Mouse (Mus musculus) megakaryocyte progenitor cell, adult 5-6 weeks (primary cell): ENCODE measurements around the gene Ftl1-ps1. TPM values are rescaled to one million over a fixed set of nuclear protein-coding genes. Genes with fewer than 3 reads are reported as not detected.
A peak's percentile ranks its signal among the peaks of the same experiment; 100 is the strongest.

Source experiments
- ATAC-seq: replicated peaks from 2 replicates; pipeline ENCODE4 v1.8.0; 2016; ENCODE audit warnings: mild to moderate bottlenecking, moderate TSS enrichment, inconsistent platforms; ENCODE audit not compliant: poor library complexity
- total RNA-seq, 2 experiments: library from RNA; stranded (forward) in 1 of 2; stranded (reverse) in 1 of 2; fragments of 157-497, 149-512 nt in 1 of 2; fragments of 200-1000 nt in 1 of 2; gene quantifications; 2 replicates each; pipeline versions ENCODE4 v1.2.3 to v1.2.4; 2015 to 2017

Ftl1-ps1 gene
- total RNA-seq (2015), result 79.9 and 83.8 TPM in 2 replicates
- total RNA-seq (2017), result 14.8 and 15.2 TPM in 2 replicates

DNA sequence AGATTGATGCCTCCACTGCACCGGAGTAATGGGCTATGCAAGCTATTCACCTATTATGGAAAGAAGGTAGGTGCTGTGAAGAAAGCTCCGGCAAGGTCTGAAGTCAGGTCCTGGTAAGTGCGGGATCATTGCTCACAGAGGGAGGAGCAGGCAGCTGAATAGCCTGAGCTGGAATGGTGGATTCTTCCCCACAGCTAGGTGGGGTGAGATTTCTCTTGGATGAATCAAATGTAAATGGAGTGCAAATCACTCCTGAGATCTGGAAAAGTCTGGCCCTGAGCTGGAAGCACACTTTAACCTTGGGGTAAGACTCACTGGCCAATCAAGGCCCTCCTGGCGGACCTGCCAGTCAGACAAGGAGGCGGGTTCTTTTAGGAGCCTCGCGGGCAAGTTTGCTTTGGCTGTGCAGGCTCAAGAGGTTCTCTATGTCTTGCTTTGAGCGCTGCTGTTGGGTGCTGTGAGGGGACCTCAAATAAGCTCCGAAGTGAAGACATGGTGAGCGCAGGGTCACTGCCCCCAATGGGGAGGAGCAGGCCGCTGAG, at the start of gene Ftl1-ps1:
Ftl1-ps1 (plus strand) TSS at position 397 of the 542 bp plus-strand sequence.
- ATAC-seq, result no peak

DNA sequence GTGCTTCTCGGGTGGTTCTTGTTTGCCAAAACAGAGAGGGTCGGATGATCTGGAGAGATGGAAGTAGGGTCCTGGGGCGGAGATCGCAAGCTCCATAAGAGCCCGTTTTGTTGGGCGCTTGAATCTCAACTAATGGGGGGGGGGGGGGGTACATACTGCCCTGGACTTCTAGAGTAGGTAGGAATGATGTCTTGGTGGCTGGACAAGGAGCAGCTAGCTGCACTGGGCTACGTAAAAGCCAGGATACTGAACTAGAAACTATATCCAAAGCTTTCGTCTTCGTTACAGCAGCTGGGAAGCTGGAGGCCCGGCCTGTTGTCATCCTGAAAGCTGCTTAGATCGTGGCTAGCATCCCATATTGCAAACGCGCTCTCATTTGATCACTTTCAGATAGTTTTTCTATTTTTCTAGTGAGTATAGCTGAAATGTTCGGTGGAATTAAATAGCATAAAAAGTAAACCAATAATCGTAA, 49.0 kb upstream of the Ftl1-ps1 start:
- ATAC-seq, result 0 out of 2 replicates have a peak, but pooled peaks have one; percentile 7

DNA sequence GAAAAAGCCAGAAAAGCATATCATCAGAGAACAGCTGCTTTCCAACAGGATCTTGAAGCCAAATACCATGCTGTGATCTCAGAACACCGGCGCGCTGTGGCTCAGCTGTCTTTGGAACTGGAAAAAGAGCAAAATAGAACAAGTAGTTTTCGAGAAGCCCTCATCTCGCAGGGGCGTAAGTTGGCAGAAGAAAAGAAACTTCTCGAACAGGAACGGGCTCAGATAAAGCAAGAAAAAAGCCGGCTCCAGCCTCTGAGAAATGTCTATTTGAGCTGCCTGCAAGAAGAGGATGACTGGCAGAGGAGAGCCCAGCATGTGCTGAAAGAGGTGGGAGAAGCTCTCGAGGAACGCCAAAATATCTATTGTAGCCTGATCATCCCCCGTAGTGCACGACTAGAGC, 43.0 kb upstream of the Ftl1-ps1 start:
- no peak for ATAC-seq

DNA sequence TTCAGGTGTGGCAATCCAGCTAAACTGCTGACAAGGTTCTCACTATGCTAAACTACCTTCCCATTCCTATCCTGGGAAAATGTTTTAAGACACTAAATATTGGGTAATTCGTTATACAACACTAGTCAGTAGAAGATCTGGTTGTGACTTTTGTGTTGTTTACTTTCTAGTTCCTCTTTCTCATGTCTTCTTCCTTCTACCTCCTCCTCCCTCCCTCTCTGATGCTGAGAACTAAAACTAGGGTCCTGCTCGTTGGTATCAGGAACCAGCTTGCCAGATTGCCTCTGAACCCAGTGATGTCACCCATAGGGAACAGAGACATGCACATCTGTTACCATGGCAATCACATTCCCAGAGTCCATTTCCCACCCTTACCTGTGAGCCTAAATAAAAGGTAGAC, 37.3 kb upstream of the Ftl1-ps1 start:
- peak; percentile 66 for ATAC-seq

DNA sequence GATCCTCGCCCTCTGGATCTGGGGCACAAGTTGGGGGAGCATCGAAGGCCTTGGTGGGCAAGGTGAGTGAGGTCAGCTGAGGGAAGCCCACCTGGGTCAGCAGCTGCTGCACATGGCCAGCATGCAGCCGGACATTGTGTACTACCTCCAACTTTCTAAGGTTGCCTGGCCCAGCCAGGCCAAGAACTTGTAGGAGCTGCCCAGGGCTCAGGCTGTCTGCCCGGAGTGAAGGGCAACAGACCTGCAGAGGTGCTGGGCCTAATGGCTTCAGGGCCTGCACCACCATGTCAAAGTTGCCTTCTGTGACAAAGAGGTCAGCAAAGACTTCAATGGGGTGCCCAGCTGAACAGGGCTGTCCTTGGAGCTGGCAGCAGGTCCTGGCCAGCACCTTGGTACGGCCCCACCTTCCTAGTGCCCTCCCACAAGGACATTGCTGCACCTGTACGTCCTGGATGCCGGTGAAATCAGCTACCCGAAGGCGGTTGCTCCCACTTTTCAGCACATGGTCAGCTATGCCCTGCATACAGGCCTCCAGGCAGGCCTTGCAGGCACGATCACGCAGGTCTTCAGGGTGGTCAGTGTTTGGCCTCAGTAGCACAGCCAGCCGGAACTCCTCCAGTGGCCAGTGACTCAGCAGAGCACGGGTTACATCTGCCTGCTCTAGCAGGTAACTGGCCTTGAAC, 36.2 kb upstream of the Ftl1-ps1 start:
- peak; percentile 37 for ATAC-seq

DNA sequence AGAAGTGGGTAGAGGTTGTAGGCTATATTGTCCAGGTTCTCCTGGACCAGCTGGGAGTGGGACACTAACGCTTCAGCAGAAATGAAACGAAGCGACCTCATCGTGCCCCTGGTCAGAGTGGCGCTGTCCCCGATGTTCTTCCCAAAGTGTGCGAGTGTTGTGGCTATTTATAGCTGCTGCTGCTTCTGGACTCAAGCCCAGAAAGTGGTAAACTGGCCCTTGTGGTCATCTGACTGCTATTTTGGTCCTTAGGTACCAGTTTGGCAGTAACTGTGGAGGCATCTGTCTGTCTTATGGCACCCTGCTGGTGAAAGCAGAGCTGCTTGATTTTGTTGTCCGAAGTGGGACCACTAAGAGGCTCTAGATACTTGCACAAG, 35.6 kb upstream of the Ftl1-ps1 start, which contains the start of gene Lrrc14b:
Lrrc14b (minus strand) TSS at position 147 of the 377 bp plus-strand sequence.
- ATAC-seq, result peak; percentile 35

DNA sequence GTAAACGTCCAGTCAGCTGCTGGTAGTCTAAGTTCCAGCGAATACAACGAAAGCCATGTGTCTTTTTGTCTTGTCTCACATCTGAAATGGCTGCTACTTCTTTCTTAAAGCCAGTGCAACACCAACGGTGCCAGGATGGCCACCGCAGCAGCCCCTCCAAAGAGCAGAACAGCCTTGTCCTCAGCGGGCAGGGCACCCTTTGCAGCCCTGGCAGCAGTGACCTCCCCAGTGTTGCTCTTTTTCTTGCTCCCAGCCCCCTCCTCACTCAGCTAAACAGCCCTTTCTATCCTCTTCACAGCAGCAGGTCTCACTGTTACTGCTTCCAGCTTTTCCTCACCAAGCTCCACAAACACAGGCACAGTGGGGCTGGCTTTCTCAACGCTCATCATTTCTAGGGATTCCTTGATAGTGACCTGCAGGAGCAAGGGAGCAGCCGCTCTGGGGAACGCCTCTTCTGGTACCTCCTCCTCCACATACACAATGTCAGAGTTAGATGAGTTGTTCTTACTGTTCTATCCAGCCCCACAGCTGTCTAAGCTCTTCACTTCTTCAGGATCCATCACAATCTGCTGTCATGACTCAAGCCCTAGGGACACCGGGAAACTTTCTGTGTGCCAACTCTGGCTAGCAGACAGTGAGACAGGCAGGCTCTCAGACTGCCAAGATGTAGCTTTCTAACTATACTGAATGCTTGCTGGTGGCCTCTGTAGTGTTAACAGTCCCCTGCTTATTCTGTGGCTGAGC, 17.8 kb upstream of the Ftl1-ps1 start:
- no peak for ATAC-seq

DNA sequence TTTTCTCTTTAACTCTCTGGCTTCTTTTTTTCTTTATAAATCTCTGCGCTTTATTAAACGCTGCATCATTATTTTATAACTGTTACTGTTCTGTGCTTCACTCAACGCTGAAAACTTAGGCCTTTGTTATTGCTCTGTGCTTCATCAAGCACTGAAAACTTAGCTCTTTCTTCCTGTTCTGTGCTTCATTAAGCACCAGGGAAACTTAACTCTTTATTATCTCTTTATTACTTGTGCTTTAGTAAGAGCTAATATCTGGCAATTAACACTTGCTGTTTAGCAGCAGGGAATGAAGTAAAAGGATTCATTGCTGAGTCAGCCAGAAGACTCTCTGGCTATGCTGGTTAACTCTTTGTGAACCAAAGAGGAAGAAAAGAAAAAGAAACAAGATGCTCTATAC, 17.2 kb upstream of the Ftl1-ps1 start:
- no peak for ATAC-seq

DNA sequence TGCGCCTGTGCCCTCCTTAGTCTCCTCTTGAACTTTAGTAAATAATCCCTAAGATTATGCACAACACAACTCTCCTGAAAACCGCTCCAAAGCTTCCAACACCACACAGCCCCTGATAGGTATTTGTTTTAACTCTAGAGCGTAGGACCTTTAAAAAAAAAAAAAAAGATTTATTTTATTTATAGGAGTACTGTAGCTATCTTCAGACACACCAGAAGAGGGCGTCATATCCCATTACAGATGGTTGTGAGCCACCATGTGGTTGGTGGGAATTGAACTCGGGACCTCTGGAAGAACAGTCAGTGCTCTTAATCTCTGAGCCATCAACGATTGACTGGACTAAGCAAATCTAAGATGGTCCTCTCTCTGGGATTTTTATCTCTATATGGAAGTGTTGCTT, 9.8 kb upstream of the Ftl1-ps1 start:
- no peak for ATAC-seq

DNA sequence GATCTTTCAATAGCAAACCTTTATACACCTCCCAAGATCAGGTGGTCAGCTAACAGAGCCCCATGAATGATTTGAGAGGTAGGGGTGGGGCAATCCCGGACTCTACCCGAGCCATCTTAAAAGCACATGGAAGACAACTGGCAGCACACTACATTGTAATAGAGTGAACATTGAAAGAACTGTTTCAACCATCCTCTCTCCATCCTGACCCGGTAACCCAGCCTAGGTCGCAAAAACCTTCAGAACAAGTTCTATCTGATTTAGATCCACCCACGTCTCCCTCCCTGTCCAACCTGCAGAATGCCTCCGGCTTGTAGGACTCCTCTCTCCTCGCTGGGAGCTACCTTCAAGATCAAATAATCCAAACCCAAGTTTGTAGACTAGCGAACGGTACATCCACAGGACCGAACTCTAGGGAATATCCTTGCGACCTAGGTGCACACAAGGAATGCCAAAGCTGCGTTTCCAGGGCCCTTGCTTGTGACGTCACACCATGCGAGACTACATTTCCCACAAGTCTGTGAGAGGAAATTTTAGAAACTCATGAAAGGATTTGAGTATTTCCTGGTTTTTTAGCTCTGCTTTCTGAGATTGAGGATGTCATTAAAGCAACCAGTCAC, 9.0 kb upstream of the Ftl1-ps1 start, which contains the start of gene Zfp72:
Zfp72 (minus strand) TSS at position 466 of the 620 bp plus-strand sequence.
- ATAC-seq, result peak; percentile 95

DNA sequence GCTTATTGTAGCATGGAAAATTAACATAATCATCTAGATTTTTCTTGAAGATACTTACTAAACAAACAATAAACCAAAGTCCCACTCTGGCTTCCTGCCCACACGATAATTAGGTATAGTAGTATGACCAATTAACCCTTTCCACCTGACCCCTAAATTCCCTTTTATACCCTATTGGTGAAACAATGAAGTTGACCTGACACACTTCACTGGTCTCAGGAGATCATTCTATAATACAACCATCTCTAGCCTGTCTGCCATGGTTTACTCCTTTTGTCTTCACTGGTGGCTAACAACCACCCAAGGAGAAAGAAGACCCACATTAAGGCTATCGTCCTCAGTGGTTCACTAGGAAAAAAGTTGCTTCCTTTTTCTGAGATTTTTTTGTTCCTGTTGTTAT, 8.3 kb upstream of the Ftl1-ps1 start:
- no peak for ATAC-seq

DNA sequence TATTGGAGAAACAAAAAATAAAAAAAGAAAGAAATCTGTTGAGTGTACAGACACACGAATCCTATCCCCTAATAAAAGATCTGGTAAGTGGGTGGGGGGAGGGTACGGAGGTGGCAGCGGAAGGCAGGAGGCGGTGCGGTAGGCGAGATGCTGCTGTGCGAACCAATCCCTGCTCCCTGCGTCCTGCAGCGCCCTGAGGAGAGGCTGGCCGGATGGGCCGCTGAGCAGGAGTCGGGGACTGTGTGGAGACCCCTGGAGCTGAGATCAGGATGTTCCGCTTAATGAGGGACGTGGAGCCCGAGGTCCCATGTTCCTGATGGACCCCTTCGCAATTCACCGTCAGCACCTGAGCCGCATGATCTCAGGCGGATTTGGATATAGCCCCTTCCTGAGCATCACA, 40.4 kb downstream of the Ftl1-ps1 start:
- ATAC-seq, result no peak

Other genes starting within 250 kb of the Ftl1-ps1 start
- 19.5 and 24.5 TPM in 2 replicates for gene Exoc3, start 191.0 kb upstream of the Ftl1-ps1 start, total RNA-seq (2015)
- 27.9 and 43.2 TPM in 2 replicates for gene Exoc3, start 191.0 kb upstream of the Ftl1-ps1 start, total RNA-seq (2017)
- gene Ahrr, start 107.4 kb upstream of the Ftl1-ps1 start, total RNA-seq (2015), result 0.02 and 0.51 TPM in 2 replicates
- 0.25 and 0.34 TPM in 2 replicates for gene Ahrr, start 107.4 kb upstream of the Ftl1-ps1 start, total RNA-seq (2017)
- gene Pdcd6, start 82.1 kb upstream of the Ftl1-ps1 start, total RNA-seq (2015), result 160 and 162 TPM in 2 replicates
- gene Pdcd6, start 82.1 kb upstream of the Ftl1-ps1 start, total RNA-seq (2017), result 112 and 116 TPM in 2 replicates
- gene Sdha, start 49.4 kb upstream of the Ftl1-ps1 start, total RNA-seq (2015), result 227 and 229 TPM in 2 replicates
- 304 and 374 TPM in 2 replicates for gene Sdha, start 49.4 kb upstream of the Ftl1-ps1 start, total RNA-seq (2017)
- gene Ccdc127, start 49.4 kb upstream of the Ftl1-ps1 start, total RNA-seq (2015), result 43.0 and 45.9 TPM in 2 replicates
- gene Ccdc127, start 49.4 kb upstream of the Ftl1-ps1 start, total RNA-seq (2017), result 39.0 and 78.5 TPM in 2 replicates
- not detected in 2 replicates for gene Lrrc14b, start 35.7 kb upstream of the Ftl1-ps1 start, total RNA-seq (2015)
- not detected in 2 replicates for gene Lrrc14b, start 35.7 kb upstream of the Ftl1-ps1 start, total RNA-seq (2017)
- gene Zfp72, start 8.9 kb upstream of the Ftl1-ps1 start, total RNA-seq (2015), result 3.6 and 7.1 TPM in 2 replicates
- 5.4 and 8.7 TPM in 2 replicates for gene Zfp72, start 8.9 kb upstream of the Ftl1-ps1 start, total RNA-seq (2017)
- 20.5 and 23.0 TPM in 2 replicates for gene Zfp825, start 94.3 kb downstream of the Ftl1-ps1 start, total RNA-seq (2015)
- gene Zfp825, start 94.3 kb downstream of the Ftl1-ps1 start, total RNA-seq (2017), result 7.1 and 8.2 TPM in 2 replicates
- gene Erap1, start 239.9 kb downstream of the Ftl1-ps1 start, total RNA-seq (2015), result 137 and 142 TPM in 2 replicates
- 139 and 142 TPM in 2 replicates for gene Erap1, start 239.9 kb downstream of the Ftl1-ps1 start, total RNA-seq (2017)